Mouse (Mus musculus): ENCODE measurements around the gene Dcun1d2. TPM values are rescaled to one million over a fixed set of nuclear protein-coding genes. Genes with fewer than 3 reads are reported as not detected.

Dcun1d2 gene
- polyA plus RNA-seq, 1 experiment from 2014 or later = 29.4 TPM

DNA sequence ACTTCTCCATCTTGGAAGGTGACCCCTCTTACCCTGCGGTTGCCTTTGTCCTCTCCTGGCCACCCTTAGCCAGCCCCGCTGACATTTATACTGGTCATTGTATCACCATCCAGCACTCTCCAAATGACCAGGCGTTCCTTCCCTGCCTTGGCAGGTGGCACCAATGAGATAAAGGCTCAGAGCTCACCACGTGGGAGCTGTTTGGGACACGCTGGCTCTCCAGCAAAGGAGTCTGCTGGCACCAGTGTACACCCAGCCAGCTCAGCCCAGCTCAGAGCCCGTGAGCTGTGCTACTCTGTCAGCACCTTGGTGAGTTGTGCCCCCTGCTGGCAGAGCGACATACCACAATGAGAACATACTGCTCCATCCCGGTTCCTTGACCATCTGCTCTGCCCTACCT, 33.9 kb downstream of the Dcun1d2 start, which contains the start of gene Adprhl1:
TSS of gene Adprhl1 (minus strand) at position 144 of the 400 bp plus-strand sequence.
- Histone ChIP-seq H3K9me3 (replicated peaks) (no peaks in the 10 kb centered on the region), H3K4me1 (peaks cover 4% of the 10 kb centered on the region; the same call in 1 of the 2 replicates), H3K36me3 (peaks cover 31% of the 10 kb centered on the region), H3K27me3 (no peaks in the 10 kb centered on the region), H3K4me3 (replicated peaks) (no peak within 1 kb of the TSS), H3K9ac (no peak within 1 kb of the TSS), H3K27ac (replicated peaks) (no peak within 1 kb of the TSS), H3K4me2 (replicated peaks) (no peak within 1 kb of the TSS)
- peak; percentile 76 for ATAC-seq (ENCODE audit: insufficient number of reproducible peaks, low FRiP score, low TSS enrichment, low read depth)
- 37% methylated on average over 8 of the region's 8 CpGs for WGBS

- Histone ChIP-seq H3K4me1 (peaks cover 4% of the 10 kb centered on the region; the same call in 1 of the 2 replicates), H3K9ac (no peak overlapping the region), H3K36me3 (peaks cover 26% of the 10 kb centered on the region), H3K4me3 (replicated peaks) (no peak overlapping the region), H3K27ac (replicated peaks) (no peak overlapping the region), H3K27me3 (no peaks in the 10 kb centered on the region), H3K4me2 (replicated peaks) (no peak overlapping the region), H3K9me3 (replicated peaks) (no peaks in the 10 kb centered on the region)
- WGBS = 53% methylated on average over 5 of the region's 5 CpGs
- 0 out of 2 replicates have a peak, but pooled peaks have one; percentile 8 for ATAC-seq (ENCODE audit: insufficient number of reproducible peaks, low FRiP score, low TSS enrichment, low read depth)
Observed at GRCm38 (mm10) chr8:13253413-13253812, 34.5 kb downstream of the Dcun1d2 start.

DNA sequence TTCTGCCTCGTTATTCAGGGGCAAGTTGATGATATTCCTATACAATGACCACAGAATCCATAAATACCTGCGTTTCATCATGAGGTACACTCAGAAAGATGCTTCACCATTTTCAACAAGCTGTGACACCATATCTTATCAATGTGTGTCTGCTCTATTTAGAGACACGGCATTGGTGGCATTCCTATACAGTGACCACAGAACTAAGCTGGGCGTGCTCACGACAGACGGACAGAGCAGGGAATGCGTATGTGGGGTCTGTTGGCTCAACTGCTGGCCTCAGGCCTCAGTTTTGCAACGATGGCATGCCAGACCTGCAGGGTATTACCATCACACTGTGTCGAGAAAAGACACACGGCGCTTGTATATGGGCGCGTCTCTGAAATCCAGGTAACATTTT, 35.1 kb downstream of the Dcun1d2 start:
- Histone ChIP-seq H3K27ac (replicated peaks) (no peak overlapping the region), H3K36me3 (peaks cover 20% of the 10 kb centered on the region), H3K4me1 (peaks cover 4% of the 10 kb centered on the region; the same call in 1 of the 2 replicates), H3K27me3 (no peaks in the 10 kb centered on the region), H3K4me2 (replicated peaks) (no peak overlapping the region), H3K4me3 (replicated peaks) (no peak overlapping the region), H3K9me3 (replicated peaks) (no peaks in the 10 kb centered on the region), H3K9ac (no peak overlapping the region)
- no peak for ATAC-seq (ENCODE audit: insufficient number of reproducible peaks, low FRiP score, low TSS enrichment, low read depth)
- 82% methylated on average over 13 of the region's 13 CpGs for WGBS

DNA sequence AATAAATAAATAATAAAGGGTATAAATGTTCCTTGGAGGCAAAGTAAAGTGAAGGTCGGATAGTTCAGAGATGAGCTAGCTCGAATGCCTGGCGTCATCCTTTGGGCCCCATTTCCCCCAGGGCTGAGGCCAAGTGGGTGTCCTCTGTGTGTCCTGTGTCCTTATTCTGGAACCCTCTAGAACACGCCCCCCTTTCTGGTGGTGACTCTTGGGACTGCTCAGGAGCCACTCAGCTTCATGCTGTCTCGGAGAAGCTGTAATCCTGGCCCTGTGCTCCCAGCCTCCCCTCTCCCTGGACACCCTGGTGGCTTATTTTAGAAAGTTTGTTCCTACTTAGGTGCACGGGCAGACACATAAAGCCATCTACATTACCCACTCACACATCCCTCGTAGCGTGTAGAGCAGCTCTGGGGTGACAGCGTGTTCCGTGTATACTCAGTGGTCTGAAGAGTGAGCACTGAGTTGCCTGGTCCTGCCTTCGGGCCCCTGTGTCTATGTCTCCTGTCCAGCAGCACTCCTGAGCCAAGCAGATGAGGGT, 43.5 kb downstream of the Dcun1d2 start:
- H3K27ac ChIP-seq (replicated peaks) = no peak overlapping the region
- no peaks in the 10 kb centered on the region for H3K9me3 ChIP-seq (replicated peaks)
- H3K4me3 ChIP-seq (replicated peaks) = no peak overlapping the region
- no peak overlapping the region for H3K4me2 ChIP-seq (replicated peaks)
- H3K27me3 ChIP-seq = no peaks in the 10 kb centered on the region
- H3K36me3 ChIP-seq = no peaks in the 10 kb centered on the region
- no peak for ATAC-seq (ENCODE audit: insufficient number of reproducible peaks, low FRiP score, low TSS enrichment, low read depth)
- WGBS = 83% methylated on average over 11 of the region's 11 CpGs
- H3K9ac ChIP-seq = no peak overlapping the region
- no peaks in the 10 kb centered on the region for H3K4me1 ChIP-seq

- Histone ChIP-seq H3K27me3 (no peaks in the 10 kb centered on the region), H3K4me3 (replicated peaks) (no peak overlapping the region), H3K36me3 (no peaks in the 10 kb centered on the region), H3K27ac (replicated peaks) (no peak overlapping the region), H3K9me3 (replicated peaks) (no peaks in the 10 kb centered on the region), H3K9ac (no peak overlapping the region), H3K4me2 (replicated peaks) (no peak overlapping the region), H3K4me1 (no peaks in the 10 kb centered on the region)
- WGBS = 73% methylated on average over 10 of the region's 10 CpGs
- ATAC-seq (ENCODE audit: insufficient number of reproducible peaks, low FRiP score, low TSS enrichment, low read depth) = no peak
Observed at GRCm38 (mm10) chr8:13242985-13243870, 44.7 kb downstream of the Dcun1d2 start.

GRCm38 (mm10) chr8:13240691-13241090, 47.2 kb downstream of the Dcun1d2 start:
- Histone ChIP-seq H3K27ac (replicated peaks) (no peak overlapping the region), H3K36me3 (no peaks in the 10 kb centered on the region), H3K4me3 (replicated peaks) (no peak overlapping the region), H3K4me2 (replicated peaks) (no peak overlapping the region), H3K9me3 (replicated peaks) (no peaks in the 10 kb centered on the region), H3K27me3 (no peaks in the 10 kb centered on the region), H3K9ac (no peak overlapping the region), H3K4me1 (no peaks in the 10 kb centered on the region)
- WGBS = 73% methylated on average over 7 of the region's 7 CpGs
- ATAC-seq (ENCODE audit: insufficient number of reproducible peaks, low FRiP score, low TSS enrichment, low read depth) = no peak

DNA sequence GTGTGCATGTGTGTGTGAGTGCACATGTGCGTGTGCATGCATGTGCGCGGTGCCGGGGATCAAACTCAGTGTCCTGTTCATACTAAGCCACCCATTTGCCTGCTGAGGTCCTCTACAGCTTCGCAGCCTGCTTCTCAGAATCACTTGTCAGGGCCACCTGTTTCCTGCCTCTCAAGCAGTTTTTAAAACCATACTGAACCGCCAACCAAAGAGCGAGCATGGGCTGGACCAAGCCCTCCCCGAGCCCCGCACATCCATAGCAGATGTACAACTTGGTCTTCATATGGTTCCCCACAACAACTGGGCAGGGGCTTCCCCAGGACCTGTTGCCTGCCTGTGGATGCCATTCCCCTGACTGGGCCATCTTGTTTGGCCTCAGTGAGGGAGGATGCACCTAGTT, 47.9 kb downstream of the Dcun1d2 start:
- Histone ChIP-seq H3K27ac (replicated peaks) (no peak overlapping the region), H3K4me1 (no peaks in the 10 kb centered on the region), H3K36me3 (no peaks in the 10 kb centered on the region), H3K4me2 (replicated peaks) (no peak overlapping the region), H3K9me3 (replicated peaks) (no peaks in the 10 kb centered on the region), H3K4me3 (replicated peaks) (no peak overlapping the region), H3K9ac (no peak overlapping the region), H3K27me3 (no peaks in the 10 kb centered on the region; the same call in 1 of the 2 replicates)
- no peak for ATAC-seq (ENCODE audit: insufficient number of reproducible peaks, low FRiP score, low TSS enrichment, low read depth)
- 92% methylated on average over 9 of the region's 9 CpGs for WGBS

DNA sequence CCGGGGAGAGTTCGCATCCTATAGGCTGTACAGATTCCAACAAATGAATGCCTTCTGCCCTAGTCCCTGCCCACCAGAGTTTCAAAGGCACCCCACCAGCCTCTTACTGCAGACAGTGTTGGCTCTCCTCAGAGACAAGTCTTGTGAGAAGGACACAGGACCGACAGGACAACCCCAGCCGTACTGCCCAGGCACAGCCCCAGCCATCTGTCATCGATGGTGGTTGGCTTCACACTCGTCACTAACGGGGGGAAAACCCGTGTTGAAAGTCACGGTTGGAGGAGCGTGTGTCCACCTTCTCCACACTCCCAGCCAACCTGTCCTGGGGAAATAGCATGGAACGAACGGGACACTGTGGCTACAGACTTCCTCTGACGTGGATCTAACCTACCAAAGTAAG, 53.1 kb downstream of the Dcun1d2 start:
- Histone ChIP-seq H3K4me3 (replicated peaks) (no peak overlapping the region), H3K36me3 (no peaks in the 10 kb centered on the region), H3K4me1 (no peaks in the 10 kb centered on the region), H3K4me2 (replicated peaks) (no peak overlapping the region), H3K27me3 (no peaks in the 10 kb centered on the region; the same call in 1 of the 2 replicates), H3K9me3 (replicated peaks) (no peaks in the 10 kb centered on the region), H3K27ac (replicated peaks) (no peak overlapping the region), H3K9ac (no peak overlapping the region)
- ATAC-seq (ENCODE audit: insufficient number of reproducible peaks, low FRiP score, low TSS enrichment, low read depth) = no peak
- WGBS = 87% methylated on average over 13 of the region's 13 CpGs

GRCm38 (mm10) chr8:13230471-13230870, 57.5 kb downstream of the Dcun1d2 start:
- no peak overlapping the region for H3K27ac ChIP-seq (replicated peaks)
- no peak overlapping the region for H3K4me2 ChIP-seq (replicated peaks)
- H3K9ac ChIP-seq = no peak overlapping the region
- no peak for ATAC-seq (ENCODE audit: insufficient number of reproducible peaks, low FRiP score, low TSS enrichment, low read depth)
- H3K36me3 ChIP-seq = no peaks in the 10 kb centered on the region
- 0 out of 2 replicates have a peak, but pooled peaks cover 7% of the 10 kb centered on the region for H3K4me1 ChIP-seq
- WGBS = 90% methylated on average over 4 of the region's 4 CpGs
- no peaks in the 10 kb centered on the region for H3K9me3 ChIP-seq (replicated peaks)
- no peak overlapping the region for H3K4me3 ChIP-seq (replicated peaks)
- no peaks in the 10 kb centered on the region; the same call in 1 of the 2 replicates for H3K27me3 ChIP-seq

GRCm38 (mm10) chr8:13229802-13230201, 58.1 kb downstream of the Dcun1d2 start:
- Histone ChIP-seq H3K4me2 (replicated peaks) (no peak overlapping the region), H3K27ac (replicated peaks) (no peak overlapping the region), H3K36me3 (no peaks in the 10 kb centered on the region), H3K9ac (no peak overlapping the region), H3K9me3 (replicated peaks) (no peaks in the 10 kb centered on the region), H3K4me1 (0 out of 2 replicates have a peak, but pooled peaks cover 7% of the 10 kb centered on the region), H3K27me3 (peaks cover 3% of the 10 kb centered on the region; the same call in 1 of the 2 replicates), H3K4me3 (replicated peaks) (no peak overlapping the region)
- no peak for ATAC-seq (ENCODE audit: insufficient number of reproducible peaks, low FRiP score, low TSS enrichment, low read depth)
- WGBS = 88% methylated on average over 12 of the region's 12 CpGs

- Histone ChIP-seq H3K27ac (replicated peaks) (no peak overlapping the region), H3K9me3 (replicated peaks) (no peaks in the 10 kb centered on the region), H3K36me3 (no peaks in the 10 kb centered on the region), H3K4me3 (replicated peaks) (no peak overlapping the region), H3K4me2 (replicated peaks) (no peak overlapping the region), H3K4me1 (0 out of 2 replicates have a peak, but pooled peaks cover 7% of the 10 kb centered on the region), H3K27me3 (peaks cover 6% of the 10 kb centered on the region; the same call in 1 of the 2 replicates), H3K9ac (no peak overlapping the region)
- WGBS = 43% methylated on average over 9 of the region's 9 CpGs
- no peak for ATAC-seq (ENCODE audit: insufficient number of reproducible peaks, low FRiP score, low TSS enrichment, low read depth)
Observed at GRCm38 (mm10) chr8:13228923-13229610, 58.9 kb downstream of the Dcun1d2 start.
